Mouse (Mus musculus) effector memory CD4-positive, alpha-beta T cell, adult 7 months (primary cell): ENCODE results near the gene Ttc13. TPM values are rescaled to one million over a fixed set of nuclear protein-coding genes. Genes with fewer than 3 reads are reported as not detected.

ENCODE experiments used
- polyA plus RNA-seq: library from polyadenylated mRNA; unstranded; fragments of 100-300 nt; shearing (Covaris generic); gene quantifications from one replicate; pipeline ENCODE4 v1.2.1, GENCODE M21; 2017

The Ttc13 gene
- 56.5 TPM for polyA plus RNA-seq

GRCm38 (mm10) chr8:124721862-124722515, at the start of gene Ttc13, which contains the start of gene Arv1:
Gene Ttc13, minus strand, starts transcription at chr8:124721983.
Gene Arv1, plus strand, starts transcription at chr8:124722139.

GRCm38 (mm10) chr8:124751709-124752173, 30.0 kb upstream of the Ttc13 start, which contains the start of gene Fam89a:
Gene Fam89a, minus strand, starts transcription at chr8:124751832.

GRCm38 (mm10) chr8:124663112-124663873, 58.5 kb downstream of the Ttc13 start, which contains the start of gene 2310022B05Rik:
Gene 2310022B05Rik, minus strand, starts transcription at chr8:124663369.

Other genes with a start within 250 kb of the Ttc13 start
- 50.8 TPM for gene Cog2, start 201.2 kb downstream of the Ttc13 start, polyA plus RNA-seq
- gene Agt, start 152.3 kb downstream of the Ttc13 start, polyA plus RNA-seq, result not detected
- gene Capn9, start 145.9 kb downstream of the Ttc13 start, polyA plus RNA-seq, result not detected
- 4.1 TPM for gene 2310022B05Rik, start 58.6 kb downstream of the Ttc13 start, polyA plus RNA-seq
- gene Arv1, start 156 bp upstream of the Ttc13 start, polyA plus RNA-seq, result 19.9 TPM
- gene Fam89a, start 29.8 kb upstream of the Ttc13 start, polyA plus RNA-seq, result 1.1 TPM
- gene Trim67, start 71.1 kb upstream of the Ttc13 start, polyA plus RNA-seq, result 0.12 TPM
- 48.2 TPM for gene Gnpat, start 141.1 kb upstream of the Ttc13 start, polyA plus RNA-seq
- gene 2810004N23Rik, start 141.1 kb upstream of the Ttc13 start, polyA plus RNA-seq, result 15.1 TPM
- gene Exoc8, start 175.7 kb upstream of the Ttc13 start, polyA plus RNA-seq, result 5.1 TPM
- 5.7 TPM for gene Sprtn, start 175.9 kb upstream of the Ttc13 start, polyA plus RNA-seq
- 42.7 TPM for gene Egln1, start 227.3 kb upstream of the Ttc13 start, polyA plus RNA-seq